Mouse (Mus musculus) lung, postnatal 0 days (tissue): Measurements from ENCODE around the gene Mpl. TPM values are rescaled to one million over a fixed set of nuclear protein-coding genes. Genes with fewer than 3 reads are reported as not detected.

Source experiments
- ATAC-seq: fragments of 200-750 bp; cut with Nextera tagmentation; 2 replicates; pipeline ENCODE4 v1.8.0; 2017; ENCODE audit warnings: moderate library complexity
- DNase-seq: peaks from one replicate; pipeline ENCODE4 v3.0.0-alpha.2; 2016; ENCODE audit warnings: low spot score
- H3K27ac ChIP-seq: fragments of 300-500 bp; sonication (generic); 2 replicates; pipeline ENCODE4 v1.5.1; 2014; ENCODE audit warnings: antibody characterized with exemption, mild to moderate bottlenecking, low read length, mixed read lengths
- H3K27me3 ChIP-seq: fragments of 300-500 bp; sonication (generic); replicated peaks from 2 replicates; pipeline ENCODE4 v1.6.1; 2014; ENCODE audit warnings: low read length, mixed read lengths; ENCODE audit not compliant: insufficient read depth
- H3K36me3 ChIP-seq: fragments of 300-500 bp; sonication (generic); 2 replicates; pipeline ENCODE4 v1.6.1; 2014; ENCODE audit warnings: low read length, mixed read lengths; ENCODE audit not compliant: insufficient read depth
- H3K4me1 ChIP-seq: fragments of 300-500 bp; sonication (generic); 2 replicates; pipeline ENCODE4 v1.6.1; 2014; ENCODE audit warnings: antibody characterized with exemption, low read depth, low read length, mixed read lengths; ENCODE audit not compliant: insufficient read depth
- H3K4me2 ChIP-seq: fragments of 300-500 bp; sonication (generic); replicated peaks from 2 replicates; pipeline ENCODE4 v1.6.1; 2014; ENCODE audit warnings: low read depth, mild to moderate bottlenecking, low read length, moderate library complexity, mixed read lengths
- H3K4me3 ChIP-seq: fragments of 300-500 bp; sonication (generic); 2 replicates; pipeline ENCODE4 v1.5.1; 2014; ENCODE audit warnings: low read depth, low read length
- H3K9ac ChIP-seq: fragments of 300-500 bp; sonication (generic); replicated peaks from 2 replicates; pipeline ENCODE4 v1.6.1; 2014; ENCODE audit warnings: low read depth, mild to moderate bottlenecking
- H3K9me3 ChIP-seq: fragments of 300-500 bp; sonication (generic); 2 replicates; pipeline ENCODE4 v1.6.1; 2016; ENCODE audit warnings: low read length, mixed read lengths
- CTCF ChIP-seq: IDR thresholded peaks from 2 replicates; pipeline ENCODE4 v1.5.1; 2016; ENCODE audit warnings: antibody characterized with exemption, mild to moderate bottlenecking
- EP300 ChIP-seq: IDR thresholded peaks from 2 replicates; pipeline ENCODE4 v1.6.1; 2016; ENCODE audit warnings: antibody characterized with exemption, mild to moderate bottlenecking, control low read depth
- WGBS: fragments of 180-500 bp; shearing (Covaris S2); extraction: QIAGEN DNeasy Blood & Tissue Kit; methylation state at CpG from one replicate; pipeline ENCODE4 v1.1.7; 2014; 5-methylcytosine and 5-hydroxymethylcytosine counted together
- polyA plus RNA-seq: library from polyadenylated mRNA; unstranded; fragments of >200 nt; fragmentation: Nextera tagmentation; extraction: Ambion mirVana; gene quantifications from 2 replicates; pipeline ENCODE4 v1.2.1, GENCODE M21; 2015

Mpl gene
- polyA plus RNA-seq, 1 experiment from 2014 or later, result 1.1 TPM

- 89% methylated on average over 12 of the region's 12 CpGs for WGBS
- ATAC-seq, result no peak
Measured at GRCm38 (mm10) chr4:118402701-118403100, 54.6 kb downstream of the Mpl start.

GRCm38 (mm10) chr4:118401918-118402317 lies 55.4 kb downstream of the Mpl start:
- H3K36me3 ChIP-seq, result peaks cover 31% of the 10 kb centered on the region; the same call in 1 of the 2 replicates
- no peak overlapping the region for H3K4me2 ChIP-seq
- H3K9me3 ChIP-seq, result no peaks in the 10 kb centered on the region

More at GRCm38 (mm10) chr4:118402701-118403100, 54.6 kb downstream of the Mpl start:
- no peaks in the 10 kb centered on the region for H3K4me1 ChIP-seq
- no peak for DNase-seq
- H3K36me3 ChIP-seq, result peaks cover 31% of the 10 kb centered on the region; the same call in 1 of the 2 replicates
- no peaks in the 10 kb centered on the region for H3K9me3 ChIP-seq
- no peak overlapping the region for H3K4me3 ChIP-seq
- H3K9ac ChIP-seq, result no peak overlapping the region
- H3K27ac ChIP-seq, result no peak overlapping the region
- no peak for TF ChIP-seq EP300
- TF ChIP-seq CTCF, result no peak
- H3K4me2 ChIP-seq, result no peak overlapping the region
- no peaks in the 10 kb centered on the region for H3K27me3 ChIP-seq

GRCm38 (mm10) chr4:118401421-118401820 lies 55.9 kb downstream of the Mpl start:
- Histone ChIP-seq H3K9me3 (no peaks in the 10 kb centered on the region), H3K27me3 (no peaks in the 10 kb centered on the region), H3K4me3 (no peak overlapping the region), H3K27ac (no peak overlapping the region), H3K4me1 (no peaks in the 10 kb centered on the region), H3K4me2 (no peak overlapping the region), H3K9ac (no peak overlapping the region), H3K36me3 (peaks cover 31% of the 10 kb centered on the region; the same call in 1 of the 2 replicates)
- no peak for TF ChIP-seq EP300
- TF ChIP-seq CTCF, result no peak
- WGBS, result 86% methylated on average over 3 of the region's 3 CpGs
- ATAC-seq (no peak), DNase-seq (no peak)

More at GRCm38 (mm10) chr4:118401918-118402317, 55.4 kb downstream of the Mpl start:
- H3K4me1 ChIP-seq, result no peaks in the 10 kb centered on the region
- ATAC-seq (no peak), DNase-seq (no peak)
- H3K27ac ChIP-seq, result no peak overlapping the region
- no peaks in the 10 kb centered on the region for H3K27me3 ChIP-seq
- H3K9ac ChIP-seq, result no peak overlapping the region
- WGBS, result 89% methylated on average over 5 of the region's 5 CpGs
- TF ChIP-seq CTCF (no peak), EP300 (no peak)
- no peak overlapping the region for H3K4me3 ChIP-seq

GRCm38 (mm10) chr4:118398400-118398799 lies 58.9 kb downstream of the Mpl start:
- DNase-seq (peak; percentile 90), ATAC-seq (peak; percentile 85)
- 71% methylated on average over 6 of the region's 6 CpGs for WGBS
- TF ChIP-seq EP300, result peak; percentile 83
- TF ChIP-seq CTCF, result no peak
- Histone ChIP-seq H3K27me3 (no peaks in the 10 kb centered on the region), H3K4me1 (0 out of 2 replicates have a peak, but pooled peaks cover 3% of the 10 kb centered on the region), H3K4me2 (no peak overlapping the region), H3K36me3 (peaks cover 31% of the 10 kb centered on the region; the same call in 1 of the 2 replicates), H3K9me3 (no peaks in the 10 kb centered on the region), H3K4me3 (no peak overlapping the region), H3K27ac (peak overlapping the region; percentile 72; the same call in 1 of the 2 replicates), H3K9ac (no peak overlapping the region)

GRCm38 (mm10) chr4:118396433-118396832 lies 60.9 kb downstream of the Mpl start:
- H3K9me3 ChIP-seq, result no peaks in the 10 kb centered on the region
- no peak for TF ChIP-seq CTCF
- peak; percentile 75 for TF ChIP-seq EP300
- no peak overlapping the region for H3K9ac ChIP-seq
- 0 out of 2 replicates have a peak, but pooled peaks cover 3% of the 10 kb centered on the region for H3K4me1 ChIP-seq
- ATAC-seq, result peak; percentile 73
- H3K27ac ChIP-seq, result peak overlapping the region; percentile 6; the same call in 1 of the 2 replicates
- H3K27me3 ChIP-seq, result no peaks in the 10 kb centered on the region
- peak; percentile 88 for DNase-seq
- no peak overlapping the region for H3K4me2 ChIP-seq
- 48% methylated on average over 3 of the region's 3 CpGs for WGBS
- H3K4me3 ChIP-seq, result no peak overlapping the region
- peaks cover 33% of the 10 kb centered on the region for H3K36me3 ChIP-seq

- 50% methylated on average over 4 of the region's 4 CpGs for WGBS
- TF ChIP-seq CTCF, result no peak
- no peak for TF ChIP-seq EP300
- Histone ChIP-seq H3K27me3 (no peaks in the 10 kb centered on the region), H3K9ac (no peak overlapping the region), H3K4me3 (no peak overlapping the region), H3K4me2 (no peak overlapping the region), H3K4me1 (0 out of 2 replicates have a peak, but pooled peaks cover 3% of the 10 kb centered on the region), H3K36me3 (peaks cover 42% of the 10 kb centered on the region), H3K27ac (peak overlapping the region; percentile 15; the same call in 1 of the 2 replicates), H3K9me3 (no peaks in the 10 kb centered on the region)
- peak; percentile 30 for DNase-seq
- no peak for ATAC-seq
Measured at GRCm38 (mm10) chr4:118395289-118395688, 62.0 kb downstream of the Mpl start.
